Mouse (Mus musculus): ENCODE measurements around the gene Mgat4b.

DNA sequence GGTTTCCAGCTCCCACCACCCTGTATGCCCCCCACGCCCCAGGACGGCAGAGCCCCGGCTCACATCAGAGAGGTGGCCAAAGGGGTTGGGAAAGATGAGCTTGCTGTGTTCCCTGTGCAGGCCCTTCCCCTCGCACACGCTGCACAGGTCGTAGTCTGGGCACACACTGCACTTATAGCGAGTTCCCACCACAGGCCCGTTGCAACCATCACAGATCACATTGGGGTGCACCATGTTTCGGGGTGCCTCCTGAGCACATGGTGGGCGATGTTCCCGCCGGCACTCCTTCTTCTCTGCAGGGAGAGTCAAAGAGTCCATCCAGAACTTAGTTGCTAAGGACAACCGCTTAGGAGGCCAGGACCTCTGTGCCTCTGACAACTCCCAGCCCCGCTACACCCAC is 3.3 kb upstream of the Mgat4b start:
- no peak for TF ChIP-seq ZNF384 (IDR thresholded peaks at IDR 0.05; ENCODE audit: low read depth, low read length)
- TF ChIP-seq HCFC1 (IDR thresholded peaks at IDR 0.05; ENCODE audit: borderline replicate concordance, insufficient read depth, low read length) = no peak
- TF ChIP-seq ZC3H11A (IDR thresholded peaks at IDR 0.05; ENCODE audit: borderline replicate concordance, low read depth, low read length) = no peak
- no peak for TF ChIP-seq CHD2 (IDR thresholded peaks at IDR 0.05; ENCODE audit: low read depth, low read length)
- TF ChIP-seq MAFK (IDR thresholded peaks at IDR 0.05; ENCODE audit: insufficient read depth, low read depth, low read length) = no peak
